Mouse (Mus musculus) adrenal gland, postnatal 10 days (tissue): Measurements from ENCODE around the gene Tspan5. TPM values are rescaled to one million over a fixed set of nuclear protein-coding genes. Genes with fewer than 3 reads are reported as not detected.

Source experiments
- DNase-seq: peaks from one replicate; pipeline ENCODE4 v3.0.0; 2021; ENCODE audit warnings: mixed read lengths
- total RNA-seq, 2 experiments: library from RNA; stranded (reverse); gene quantifications; 2 replicates each; pipeline ENCODE4 v1.2.3; 2021

Gene Tspan5
- total RNA-seq, 2 experiments from 2014 or later: 30.0 to 30.8 TPM

DNA sequence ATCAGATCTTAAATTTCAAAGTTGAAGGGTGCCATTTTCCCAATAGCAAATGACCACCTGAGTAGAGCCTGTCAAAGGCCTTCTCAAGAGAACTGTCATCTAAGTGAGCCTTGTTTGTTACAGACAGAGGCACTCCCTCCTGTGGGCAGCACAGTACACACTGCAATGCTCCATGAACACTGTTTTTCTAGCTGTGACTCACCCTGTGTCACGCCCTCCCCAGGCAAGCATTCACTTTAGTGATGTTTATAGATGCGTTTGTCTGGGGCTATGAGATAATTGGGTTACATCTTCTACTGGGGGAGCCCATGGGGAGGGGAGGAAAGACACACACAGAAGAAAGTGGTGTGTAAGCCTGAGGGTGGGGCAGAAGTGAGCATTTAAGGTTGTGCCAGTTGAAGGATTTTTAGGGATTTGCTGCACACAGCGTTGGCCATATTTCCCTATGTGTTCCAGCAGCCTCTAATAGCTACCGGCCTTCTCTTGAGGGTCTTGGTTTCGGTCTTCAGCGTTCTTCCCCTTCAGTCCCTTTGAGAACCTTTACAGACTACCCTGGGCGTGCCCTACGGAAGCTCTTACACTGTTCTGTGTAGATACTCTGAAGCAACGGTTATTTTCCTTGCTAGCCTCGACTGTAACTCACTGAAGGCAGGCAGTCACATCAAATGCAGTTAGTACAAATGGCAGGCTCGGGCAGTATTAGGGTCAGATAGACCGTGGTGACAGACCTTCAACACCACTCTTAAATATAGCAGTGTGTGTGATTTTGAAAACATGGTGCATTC, 29.7 kb downstream of the Tspan5 start:
- DNase-seq: no peak

DNA sequence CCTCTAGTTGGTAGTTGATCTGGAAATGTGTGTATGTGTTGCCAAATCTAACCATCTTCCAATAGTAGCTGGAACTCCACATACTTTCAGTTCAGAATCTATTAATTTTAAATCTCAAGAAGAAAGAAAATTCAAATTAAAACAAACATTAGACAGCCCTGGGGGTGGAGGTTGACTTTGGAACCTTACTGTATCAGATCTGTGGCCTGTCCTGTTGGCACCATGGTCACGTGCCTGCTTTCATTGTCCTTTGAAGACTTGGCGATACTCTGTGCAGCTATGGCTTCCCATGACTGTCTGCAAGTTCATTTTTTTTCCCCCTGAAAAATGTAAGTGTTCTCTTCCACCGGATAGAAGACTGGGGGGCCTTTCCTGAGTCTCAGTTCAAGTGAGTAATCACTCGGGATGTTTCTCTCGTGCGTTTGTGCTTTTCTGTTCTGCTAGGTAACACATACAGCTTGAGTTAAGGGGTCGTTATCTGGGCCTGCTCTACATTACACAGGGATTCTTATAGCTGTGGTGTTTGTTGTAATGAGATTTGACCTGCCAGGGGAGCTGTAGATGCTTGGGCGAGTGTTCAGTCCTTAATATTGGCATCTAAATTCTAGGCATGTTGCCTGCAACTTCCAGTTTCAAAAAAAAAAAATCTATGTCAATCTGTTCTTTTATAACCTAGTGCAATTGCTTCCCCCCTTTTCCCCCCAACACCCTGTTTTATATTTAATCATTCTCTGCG, 32.0 kb downstream of the Tspan5 start:
- DNase-seq: no peak

DNA sequence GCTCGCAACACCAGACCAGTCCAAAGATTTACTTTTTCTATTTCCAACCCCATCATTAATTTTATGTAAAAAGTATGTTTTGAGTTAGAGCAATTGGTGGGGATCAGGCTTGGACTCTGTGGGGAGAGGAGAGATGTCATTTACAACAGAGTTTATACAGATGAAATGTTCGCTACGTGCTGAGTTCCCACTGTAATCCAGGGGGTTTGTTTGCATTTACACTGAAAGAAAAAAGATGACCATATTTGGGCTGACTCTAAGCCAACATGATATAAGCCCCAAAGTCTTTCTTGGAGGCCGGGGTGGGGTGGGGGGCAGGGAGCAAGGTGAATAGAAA, 32.6 kb downstream of the Tspan5 start:
- no peak for DNase-seq

DNA sequence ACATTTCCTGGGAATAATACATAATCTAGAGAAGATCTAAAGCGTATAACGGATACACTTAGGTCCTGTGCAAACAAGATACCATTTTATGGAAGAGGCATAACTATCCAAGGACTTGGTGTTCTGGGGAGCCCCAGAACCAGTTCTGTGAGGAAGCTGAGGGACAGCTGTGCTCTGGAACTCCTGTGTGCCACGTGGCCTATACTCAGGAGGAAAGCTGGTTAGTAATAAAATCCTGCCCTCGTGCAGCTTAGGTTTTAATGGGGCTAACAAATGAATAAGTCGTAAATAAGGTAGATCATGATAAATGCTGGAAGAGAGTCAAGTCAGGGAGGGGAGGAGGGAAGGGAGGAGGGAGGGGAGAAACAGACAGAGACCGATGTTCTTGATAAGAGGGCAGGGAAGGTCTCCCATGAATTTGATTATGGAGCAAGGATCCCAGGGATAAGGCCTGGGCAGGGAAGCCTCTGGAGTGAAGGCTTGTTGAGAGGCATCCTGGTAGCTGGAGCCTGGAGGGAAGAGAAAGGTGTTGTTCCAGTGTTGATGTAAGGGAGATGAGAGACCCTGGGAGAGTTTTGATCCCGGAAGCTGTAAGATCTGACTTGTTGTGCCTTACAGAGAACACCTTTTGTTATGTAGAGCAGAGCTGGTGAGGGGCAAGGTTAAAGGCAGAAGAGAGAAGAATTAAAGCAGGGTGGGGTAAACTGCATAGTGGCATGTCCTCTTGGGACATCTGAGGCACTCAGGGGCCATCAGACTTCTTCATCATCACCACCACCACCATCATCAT, 34.1 kb downstream of the Tspan5 start:
- DNase-seq: no peak

DNA sequence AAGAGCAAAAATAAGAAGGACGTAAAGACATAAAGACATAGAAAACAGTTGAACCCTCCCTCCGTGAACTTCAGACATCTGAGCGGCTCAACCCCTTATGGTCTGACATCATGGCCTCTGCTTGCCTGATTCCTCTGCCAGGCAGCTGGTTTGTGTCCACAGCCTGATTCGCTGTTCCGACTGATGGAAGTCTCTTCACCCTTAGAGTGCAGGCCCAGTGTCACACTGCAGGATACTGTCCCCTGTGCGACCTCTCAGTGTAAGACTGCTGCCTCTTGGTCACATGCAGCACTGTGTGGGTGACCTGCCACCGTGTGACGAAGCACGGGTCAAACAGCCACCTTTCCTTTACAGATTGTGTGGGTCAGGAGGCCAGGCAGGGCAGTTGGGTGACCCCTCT, 39.5 kb downstream of the Tspan5 start:
- no peak for DNase-seq

DNA sequence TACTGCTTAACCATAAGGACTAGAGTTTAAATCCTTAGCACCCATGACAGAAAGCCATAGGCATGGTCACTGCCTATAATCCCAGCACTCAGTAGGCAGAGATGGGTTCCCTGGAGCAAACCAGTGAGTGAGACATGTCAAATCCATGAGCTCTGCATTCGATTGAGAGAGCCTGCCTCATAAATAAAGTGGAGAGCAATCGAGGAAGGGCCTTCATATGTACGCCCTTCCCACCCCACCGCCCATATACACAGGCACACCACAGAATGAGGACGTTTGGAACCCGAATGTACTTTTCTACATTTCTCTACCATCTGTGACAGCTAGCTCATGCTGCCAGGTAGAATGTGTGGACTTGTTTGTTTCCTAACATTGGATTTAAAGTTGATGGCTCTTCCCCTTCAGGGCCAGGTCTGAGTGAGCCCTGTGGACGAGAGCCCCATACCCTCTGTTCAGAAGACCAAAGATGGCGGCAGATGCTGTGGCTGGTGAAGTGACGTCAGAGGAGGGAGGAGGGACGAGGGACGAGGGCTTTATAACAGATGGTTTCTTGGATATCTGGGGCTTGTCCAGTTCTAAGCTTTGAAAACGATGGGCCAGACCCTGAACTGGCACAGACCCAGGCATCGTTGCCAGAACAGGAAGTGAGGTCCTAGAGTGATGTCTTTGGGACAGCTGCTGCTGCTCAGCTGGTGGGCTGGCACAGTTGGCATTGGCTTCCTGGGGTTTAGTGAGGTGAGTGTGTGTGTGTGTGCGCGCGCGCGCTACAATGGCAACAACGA, 42.1 kb downstream of the Tspan5 start:
- no peak for DNase-seq

DNA sequence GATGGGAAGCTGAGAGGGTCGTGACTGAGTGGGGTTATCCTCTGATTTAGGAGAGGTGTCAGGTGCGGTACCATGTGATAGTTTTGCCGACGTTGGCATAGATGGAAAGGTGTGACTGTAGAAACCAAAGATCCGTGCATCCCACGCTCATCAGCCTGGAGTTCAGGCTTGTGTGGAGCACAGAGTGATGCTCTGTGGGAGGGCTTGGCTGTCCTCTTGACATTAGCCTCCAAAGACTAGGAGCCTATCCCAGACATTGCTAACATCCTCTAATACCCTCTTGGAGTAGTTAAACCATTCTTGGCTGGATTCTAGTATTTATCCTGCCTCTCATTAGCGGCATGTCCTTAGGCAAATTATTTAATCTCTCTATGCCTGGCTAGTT, 42.6 kb downstream of the Tspan5 start:
- no peak for DNase-seq

DNA sequence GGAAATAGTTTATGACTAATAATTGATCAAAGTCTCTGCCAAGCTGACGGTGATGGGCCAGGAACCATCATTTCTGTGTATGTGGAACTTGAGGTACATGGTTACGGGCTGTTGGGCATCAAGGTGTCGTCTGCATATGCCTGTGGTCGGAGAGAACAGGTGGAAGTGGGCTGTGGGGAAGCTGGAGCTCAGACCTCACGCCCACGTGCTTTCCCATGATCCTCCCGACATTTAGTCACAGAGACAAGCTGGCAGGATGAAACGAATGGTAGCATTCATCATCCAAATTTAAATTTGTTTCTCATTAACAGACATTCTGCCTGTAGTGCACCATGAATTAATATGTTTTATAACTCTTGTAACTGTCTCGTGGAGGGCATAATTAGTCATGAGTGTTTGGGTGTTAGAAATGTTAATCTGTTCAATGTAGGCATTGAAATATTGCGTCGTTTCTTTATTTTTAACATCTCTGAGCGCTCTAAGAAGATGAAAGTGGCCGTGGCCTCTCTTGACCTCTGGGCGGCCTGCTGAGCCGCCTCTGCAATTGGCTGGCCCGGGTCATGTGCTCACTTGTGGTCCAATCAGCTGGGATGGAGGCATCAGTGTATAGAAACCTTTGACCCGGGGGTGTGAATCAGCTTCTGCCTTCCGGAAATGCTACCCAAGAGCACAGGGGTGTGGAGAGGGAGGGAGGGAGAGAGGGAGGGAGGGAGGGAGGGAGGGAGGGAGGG, 45.9 kb downstream of the Tspan5 start:
- no peak for DNase-seq

DNA sequence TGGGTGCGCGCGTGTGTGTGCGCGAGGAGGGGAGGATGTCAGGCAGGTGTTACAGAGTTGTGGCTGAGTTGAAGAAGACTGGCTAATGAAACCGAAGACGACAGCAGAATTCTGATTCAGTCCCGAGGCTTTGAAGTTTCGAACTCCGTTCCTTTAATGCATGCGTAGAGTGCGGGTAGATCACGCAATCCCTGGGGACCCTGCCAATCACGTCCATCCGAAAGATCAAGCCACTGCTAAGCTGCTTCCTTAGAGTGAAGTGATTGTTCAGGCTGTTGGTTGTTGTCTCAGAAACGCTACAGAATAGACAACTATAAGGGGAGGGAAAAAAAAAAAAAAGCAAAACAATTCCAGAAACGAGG, 46.5 kb downstream of the Tspan5 start:
- no peak for DNase-seq

DNA sequence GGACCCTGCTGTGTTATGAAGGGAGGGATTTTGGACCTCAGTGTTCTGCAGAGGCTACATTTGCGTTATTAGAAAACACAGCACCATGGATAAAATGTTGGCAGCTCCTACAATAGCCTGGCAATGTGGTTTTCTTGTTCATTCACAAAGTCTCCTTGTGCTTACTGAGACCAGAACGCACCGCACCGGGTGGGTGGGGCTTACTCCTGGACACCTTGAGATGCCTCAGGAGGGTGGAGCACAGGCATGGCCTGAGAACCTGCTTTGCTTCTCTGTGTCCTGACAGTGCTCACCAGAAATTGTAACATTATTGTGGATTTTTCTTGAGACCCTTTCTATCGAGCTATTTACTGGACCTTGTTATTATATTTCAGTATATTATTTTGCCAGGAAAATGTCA, 47.3 kb downstream of the Tspan5 start:
- no peak for DNase-seq

DNA sequence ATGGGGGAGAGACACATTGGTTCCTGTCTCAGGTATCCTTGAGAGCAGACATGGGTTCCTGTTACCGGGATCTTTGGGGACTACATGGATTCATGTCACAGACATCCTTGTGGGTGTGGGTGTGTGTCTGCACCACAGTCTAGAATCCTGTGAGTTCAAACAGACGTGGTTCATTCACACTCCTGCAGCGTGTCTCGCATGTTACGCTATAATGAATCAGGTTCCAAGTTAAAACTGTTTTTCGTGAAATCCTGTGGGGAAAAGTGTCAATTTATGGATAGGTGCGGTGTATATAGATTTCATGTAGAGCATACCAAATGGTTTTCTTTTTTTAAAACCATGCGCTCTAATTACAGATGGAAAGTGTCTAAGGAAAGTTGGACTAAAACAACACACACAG, 52.5 kb downstream of the Tspan5 start:
- DNase-seq: no peak

DNA sequence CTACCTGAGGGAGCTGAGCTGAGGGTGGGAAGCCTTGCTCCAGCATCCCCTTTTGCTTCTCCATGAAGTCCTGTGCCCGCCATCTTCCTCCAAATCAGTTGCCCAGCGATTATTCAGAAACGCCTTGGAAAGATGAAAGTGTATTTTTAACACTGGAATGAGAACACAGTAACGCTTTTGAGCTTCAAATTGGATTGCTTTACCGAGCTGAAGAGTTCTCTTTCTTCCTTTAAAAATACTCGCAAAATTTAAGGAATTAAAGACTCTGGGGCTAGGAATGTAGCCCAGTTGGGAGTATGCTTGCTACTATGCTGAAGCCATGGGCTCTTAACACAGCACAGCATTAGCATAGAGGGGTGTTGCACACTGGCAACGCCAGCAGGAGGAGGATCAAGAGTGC, 54.0 kb downstream of the Tspan5 start:
- no peak for DNase-seq

DNA sequence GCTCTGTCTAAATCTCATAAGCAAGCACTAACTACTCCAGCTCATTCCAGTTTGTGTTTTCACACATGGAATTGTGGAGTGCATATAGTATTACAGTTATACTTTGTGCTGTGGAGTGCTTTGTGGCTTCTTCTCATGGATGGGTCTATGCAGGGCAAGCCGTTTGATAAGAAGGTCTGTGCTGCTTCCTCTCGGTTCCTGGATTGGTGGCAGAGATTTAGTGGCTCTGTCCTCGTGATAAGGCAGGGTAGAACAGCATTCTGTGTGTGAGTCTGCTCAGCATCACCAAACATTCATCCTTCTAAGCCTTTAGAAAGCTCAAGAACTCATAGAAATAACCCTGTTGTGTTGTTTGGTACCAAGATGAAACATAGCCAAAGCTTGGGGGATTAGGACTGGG, 54.6 kb downstream of the Tspan5 start:
- DNase-seq: no peak

DNA sequence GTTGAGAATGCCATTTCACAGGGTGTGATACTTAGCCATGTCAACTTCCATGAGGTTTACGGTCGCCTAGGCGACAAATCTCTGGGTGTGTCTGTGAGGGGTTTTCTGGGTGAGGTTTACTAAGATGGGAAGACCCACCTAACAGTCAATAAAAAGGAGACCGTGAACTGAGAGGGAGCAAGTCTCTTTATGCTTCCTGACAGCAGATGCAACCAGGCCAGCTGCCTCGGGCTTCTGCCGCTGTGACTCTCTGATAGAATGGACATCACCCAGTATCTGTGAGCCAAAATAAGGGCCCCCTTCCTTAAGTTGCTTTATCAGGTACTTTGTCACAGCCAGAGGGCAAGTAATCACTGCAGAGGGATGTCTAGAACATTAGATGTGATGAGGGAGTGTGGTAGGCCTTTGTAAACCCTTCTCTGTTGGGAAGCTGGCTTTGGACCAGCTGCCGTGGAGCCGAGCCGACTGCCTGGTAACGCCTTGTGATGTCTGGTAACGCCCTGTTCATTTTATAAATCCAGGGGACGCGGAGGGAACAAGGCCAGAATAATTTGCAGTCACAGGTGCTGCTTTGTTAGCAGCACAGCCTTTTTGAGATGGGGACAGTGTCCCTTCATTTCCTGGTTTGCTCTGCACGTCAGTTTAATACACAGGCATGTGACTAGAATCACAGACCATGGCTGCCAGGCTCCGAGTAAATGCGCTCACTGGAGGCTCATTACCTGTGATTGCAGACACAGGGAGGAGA, 58.8 kb downstream of the Tspan5 start:
- no peak for DNase-seq

DNA sequence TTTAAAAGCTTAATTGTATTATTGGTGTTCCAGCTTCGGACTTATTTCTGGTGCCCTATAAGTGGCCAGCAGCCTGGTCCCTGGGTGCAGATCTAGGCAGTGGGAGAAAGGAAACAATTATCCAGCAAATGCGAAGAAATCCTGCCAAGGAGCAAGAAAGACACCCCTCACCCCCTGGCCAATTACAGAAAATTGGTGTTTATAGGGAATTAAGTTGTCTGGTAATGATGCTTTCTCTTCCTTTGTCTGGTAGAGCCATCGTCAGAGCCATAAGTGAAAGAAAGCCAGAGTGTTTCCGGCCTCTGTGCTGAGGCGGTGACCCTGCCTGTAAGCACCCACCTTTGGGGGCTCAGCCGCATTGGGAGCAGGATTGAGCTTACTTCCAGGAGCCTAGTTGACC, 59.7 kb downstream of the Tspan5 start:
- DNase-seq: no peak

DNA sequence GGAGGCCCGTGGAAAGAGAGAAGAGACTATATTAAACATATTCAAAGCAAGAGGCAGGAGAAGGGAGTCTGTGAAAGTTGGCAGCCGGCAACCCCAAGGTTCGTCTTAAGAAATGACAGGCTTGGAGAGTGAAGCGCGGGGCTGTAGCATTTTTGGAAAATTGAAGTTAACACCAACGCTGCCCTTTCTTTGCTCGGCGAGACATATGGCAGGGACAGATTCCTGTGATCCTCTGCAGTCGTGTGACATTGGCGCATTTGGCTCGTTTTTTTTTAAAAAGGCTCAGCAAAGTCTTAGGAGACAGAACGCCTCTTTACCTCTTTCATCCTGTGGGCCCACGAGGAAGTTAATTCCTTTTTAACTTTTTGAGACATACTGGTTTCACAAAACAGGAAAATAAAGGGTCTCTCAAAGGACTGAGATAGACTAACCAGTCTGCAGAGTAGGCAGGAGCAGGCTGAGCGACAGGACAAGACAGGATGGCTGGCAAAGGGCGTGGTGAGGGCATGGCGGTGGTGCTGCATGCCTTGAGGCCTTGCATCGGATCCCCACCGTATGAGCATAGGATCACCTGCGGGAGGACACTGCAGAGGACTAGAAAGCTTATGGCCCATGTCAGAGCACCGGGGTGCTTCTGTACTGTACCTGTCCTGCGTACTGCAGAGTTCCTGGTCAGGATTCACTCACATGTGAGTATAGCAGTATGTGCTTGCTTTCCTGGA, 60.9 kb downstream of the Tspan5 start:
- no peak for DNase-seq

DNA sequence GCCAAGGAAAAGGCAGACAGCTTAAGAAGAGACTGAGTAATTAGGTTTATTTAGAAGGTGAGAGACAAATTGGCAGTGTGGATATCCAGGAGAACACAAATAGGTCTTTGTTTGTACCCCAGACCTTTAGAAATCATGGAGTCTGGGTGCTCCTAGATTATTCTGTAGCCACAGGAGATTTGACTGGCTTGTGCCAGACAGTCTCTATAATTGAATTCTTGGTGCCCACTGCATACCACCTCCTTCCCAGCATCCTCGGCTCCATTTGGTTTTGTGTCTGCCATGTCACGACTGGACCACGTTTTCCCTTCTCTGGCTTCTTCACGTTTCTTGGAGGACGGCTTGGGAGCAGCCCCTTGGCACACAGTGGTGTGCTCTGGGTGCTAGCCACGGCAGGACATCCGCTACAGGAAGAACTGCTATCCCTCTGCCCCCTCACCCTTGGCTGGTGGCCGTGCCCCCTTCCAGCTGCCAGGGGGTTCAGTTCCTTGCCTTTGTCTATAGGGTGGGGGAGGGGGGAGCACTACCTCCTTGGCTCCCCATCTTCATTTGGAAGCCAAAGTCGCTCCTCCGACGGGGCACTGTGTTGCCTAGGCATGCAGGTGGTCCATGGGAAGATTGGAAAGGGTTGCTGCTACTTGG, 61.6 kb downstream of the Tspan5 start:
- DNase-seq: no peak

DNA sequence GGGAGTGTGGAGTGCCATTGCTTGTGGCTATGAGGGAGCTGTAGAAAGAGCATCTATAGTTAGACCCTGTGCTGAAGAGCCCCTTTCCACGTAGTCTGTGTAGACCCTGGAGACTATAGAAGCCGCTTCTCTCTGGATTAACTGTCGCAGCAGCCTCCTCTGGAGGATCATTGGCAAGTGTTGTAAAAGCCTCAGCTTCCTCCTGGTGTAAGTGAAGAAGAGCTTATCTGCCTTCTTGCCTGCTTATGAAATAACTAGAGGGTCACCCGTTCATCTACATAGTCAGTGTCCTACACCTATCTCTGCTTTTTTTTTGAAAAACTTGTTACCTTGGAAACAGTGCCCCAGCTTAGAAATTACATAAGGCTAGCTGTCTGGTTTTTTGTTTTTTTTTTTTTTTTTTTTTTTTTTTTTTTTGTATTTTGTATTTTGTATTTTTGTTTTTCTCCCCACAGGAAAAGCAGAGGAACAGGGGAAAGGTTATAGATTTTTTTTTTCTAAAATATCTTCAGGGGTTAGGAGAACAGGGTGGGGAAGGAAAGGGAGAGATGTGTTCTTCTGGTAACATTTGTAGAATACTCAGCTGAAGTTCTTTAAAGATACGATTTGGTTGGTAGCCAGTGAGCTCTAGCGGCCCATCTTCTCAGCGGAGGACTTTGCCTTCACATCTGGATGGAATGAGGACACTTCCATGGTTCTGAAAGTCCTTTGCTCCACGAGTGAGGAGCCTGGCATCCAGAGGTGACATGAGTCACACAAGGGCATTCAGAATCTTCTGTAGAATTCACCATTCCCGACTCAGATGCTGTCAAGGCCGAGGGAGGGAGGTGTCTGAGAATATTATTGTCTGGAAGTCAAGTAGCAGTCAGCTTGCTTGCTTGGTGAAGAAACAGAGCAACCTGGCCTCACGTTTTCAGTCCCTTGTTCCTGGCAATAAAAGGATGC, 62.4 kb downstream of the Tspan5 start:
- no peak for DNase-seq

DNA sequence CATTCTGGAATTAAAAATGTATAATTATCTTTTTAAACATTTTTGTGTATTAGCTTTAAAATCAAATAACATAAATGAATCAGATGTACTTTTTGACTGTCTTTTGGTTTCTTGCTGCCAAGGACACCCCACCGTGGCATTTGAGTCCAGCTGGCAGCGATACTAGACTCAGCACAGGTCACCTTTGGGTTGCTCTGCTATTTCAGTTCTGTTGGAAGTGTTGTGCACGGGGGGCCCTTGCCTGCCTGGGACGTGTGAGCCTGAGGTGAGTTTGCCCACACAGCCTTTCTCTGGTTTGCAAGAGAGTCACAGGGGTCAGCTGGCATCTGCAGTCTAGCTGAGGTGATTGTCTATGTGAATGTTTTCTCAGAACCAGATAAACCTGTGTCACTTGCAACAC, 65.8 kb downstream of the Tspan5 start:
- DNase-seq: peak; percentile 39
